In the genomic region with DNA sequence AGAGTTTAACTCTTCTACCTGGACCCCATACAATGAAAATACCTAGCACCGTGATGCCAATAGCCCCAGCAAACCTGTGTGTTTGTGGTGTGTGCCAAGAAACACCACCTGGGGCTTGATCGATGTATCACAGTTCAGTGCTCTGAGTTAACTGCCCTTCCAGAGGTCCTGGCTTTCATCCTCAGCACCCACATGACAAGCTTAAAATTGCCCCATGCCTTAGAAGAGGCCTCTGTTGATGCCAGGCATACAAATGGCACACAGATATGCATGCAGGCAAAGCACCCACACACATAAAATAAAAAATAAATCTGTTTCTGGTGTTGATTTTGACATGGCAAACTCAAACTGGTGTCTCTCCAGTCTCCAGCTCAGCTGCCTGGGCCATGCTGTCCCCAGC, we compare ENCODE assay signal across 32 mouse cellular contexts. TPM values are rescaled to one million over a fixed set of nuclear protein-coding genes. Genes with fewer than 3 reads are reported as not detected.
"Had no signal": no experiment of that assay in that cellular context is flagged by ENCODE, and none has a peak within 500 bp of the region (broad histone marks: within the 10 kb centered on the region; RNA-seq: fewer than 3 reads in every experiment).

No protein-coding gene starts in this region.

- H3K9me3 ChIP-seq: limb, embryonic 10.5 days; limb, embryonic 12.5 days; limb, embryonic 13.5 days; limb, embryonic 15.5 days; liver, embryonic 12.5 days; liver, embryonic 13.5 days; liver, embryonic 15.5 days; lung, embryonic 15.5 days; megakaryocyte, embryonic 14.5 days; midbrain, embryonic 10.5 days; midbrain, embryonic 12.5 days; midbrain, embryonic 13.5 days; midbrain, embryonic 15.5 days had no signal

- H3K27me3 ChIP-seq: limb, embryonic 12.5 days; limb, embryonic 13.5 days; limb, embryonic 15.5 days; liver, embryonic 12.5 days; liver, embryonic 13.5 days; liver, embryonic 15.5 days; lung, embryonic 15.5 days; megakaryocyte, embryonic 14.5 days; midbrain, embryonic 12.5 days; midbrain, embryonic 13.5 days; midbrain, embryonic 15.5 days had no signal

- H3K4me1 ChIP-seq: limb, embryonic 15.5 days had no signal

- H3K4me3 ChIP-seq: left cerebral cortex, adult 2 months; limb, embryonic 10.5 days; limb, embryonic 12.5 days; limb, embryonic 13.5 days; limb, embryonic 15.5 days; liver, embryonic 12.5 days; liver, embryonic 13.5 days; liver, embryonic 15.5 days; lung, embryonic 15.5 days; megakaryocyte, embryonic 14.5 days; midbrain, embryonic 10.5 days; midbrain, embryonic 12.5 days; midbrain, embryonic 13.5 days; midbrain, embryonic 15.5 days; myocyte had no signal

- H3K27ac ChIP-seq: left cerebral cortex, adult 2 months; limb, embryonic 10.5 days; limb, embryonic 12.5 days; limb, embryonic 13.5 days; limb, embryonic 15.5 days; liver, embryonic 12.5 days; liver, embryonic 13.5 days; liver, embryonic 14.5 days; liver, embryonic 15.5 days; lung, embryonic 15.5 days; midbrain, embryonic 10.5 days; midbrain, embryonic 12.5 days; midbrain, embryonic 13.5 days; midbrain, embryonic 15.5 days had no signal

- H3K4me2 ChIP-seq: limb, embryonic 12.5 days; limb, embryonic 13.5 days; limb, embryonic 15.5 days; liver, embryonic 11.5 days; liver, embryonic 12.5 days; liver, embryonic 13.5 days; liver, embryonic 15.5 days; lung, embryonic 14.5 days; lung, embryonic 15.5 days; midbrain, embryonic 11.5 days; midbrain, embryonic 12.5 days; midbrain, embryonic 13.5 days; midbrain, embryonic 15.5 days had no signal

- H3K9ac ChIP-seq: limb, embryonic 12.5 days; limb, embryonic 13.5 days; limb, embryonic 15.5 days; liver, embryonic 12.5 days; liver, embryonic 13.5 days; liver, embryonic 14.5 days; liver, embryonic 15.5 days; lung, embryonic 14.5 days; lung, embryonic 15.5 days; midbrain, embryonic 12.5 days; midbrain, embryonic 13.5 days; midbrain, embryonic 15.5 days had no signal

- DNase-seq: left cerebral cortex, postnatal 4 days; liver; liver, embryonic 13.5 days; lung, adult 18-20 months; lung, adult 2 months; lung, embryonic 14.5 days; lung, postnatal 10 days; lung, postnatal 14 days; lung, postnatal 36 days; lung, postnatal 4 days; midbrain, embryonic 14.5 days had no signal

- ATAC-seq: liver, embryonic 12.5 days; lung, postnatal 0 days; midbrain, embryonic 13.5 days; midbrain, embryonic 15.5 days; midbrain, embryonic 16.5 days had no signal

RNA-seq across cellular contexts. Expression of a gene that starts 38.1 kb away (rescaled TPM):
- total RNA-seq: megakaryocyte, adult 5-6 weeks; monocyte, adult 5-6 weeks had no signal
